Mouse (Mus musculus) layer of hippocampus, adult 8-10 months (tissue): Measurements from ENCODE around the gene Nr2f6. TPM values are rescaled to one million over a fixed set of nuclear protein-coding genes. Genes with fewer than 3 reads are reported as not detected.

Experiments
- DNase-seq, 2 experiments: peaks; one replicate each; pipeline ENCODE4 v3.0.0; 2022; ENCODE audit warnings: low spot score in 2 of 2
- total RNA-seq, 4 experiments: library from RNA; stranded (reverse); gene quantifications; 2 replicates each; pipeline ENCODE4 v1.2.4; 2022

The Nr2f6 gene
- total RNA-seq, 4 experiments from 2014 or later: 38.7 to 46.1 (median 41.2) TPM

DNA sequence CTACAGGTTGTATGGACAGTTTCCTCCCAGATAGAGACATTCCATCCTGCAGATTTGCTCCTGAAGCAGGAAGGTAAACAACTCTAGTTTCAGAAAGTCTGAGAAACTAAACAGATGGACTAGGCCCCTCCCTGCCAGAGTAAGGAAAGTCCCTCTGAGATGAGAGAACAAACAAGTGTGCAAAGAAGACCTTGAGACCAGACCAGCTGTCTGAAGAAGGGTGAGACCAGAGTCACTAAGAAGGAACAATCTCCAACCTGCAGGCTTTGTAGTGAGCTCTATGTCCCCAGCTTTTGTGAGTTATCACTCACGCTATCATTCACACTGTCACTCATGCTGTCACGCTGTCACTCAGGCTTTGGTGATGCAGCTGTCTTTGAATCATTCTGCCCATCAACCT lies 9.9 kb upstream of the Nr2f6 start:
- no peak for DNase-seq

DNA sequence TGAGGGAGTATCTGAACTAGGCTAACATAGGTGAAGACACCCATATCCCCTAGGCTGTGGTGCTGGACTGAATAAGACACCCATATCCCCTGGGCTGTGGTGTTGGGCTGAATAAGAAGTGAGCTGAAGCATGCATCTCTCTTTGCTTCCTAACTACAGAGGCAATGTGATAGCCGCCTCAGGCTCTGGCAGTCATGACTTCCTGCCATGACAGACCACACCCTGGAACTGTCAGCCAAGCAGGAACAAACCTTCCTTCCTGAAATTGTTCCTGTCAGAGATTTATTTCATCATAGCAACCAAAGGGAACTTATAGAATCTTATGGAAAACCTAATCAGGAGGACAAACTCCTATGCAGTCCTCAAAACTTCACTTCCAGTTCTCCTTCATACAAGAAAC lies 6.5 kb upstream of the Nr2f6 start:
- DNase-seq: no peak

DNA sequence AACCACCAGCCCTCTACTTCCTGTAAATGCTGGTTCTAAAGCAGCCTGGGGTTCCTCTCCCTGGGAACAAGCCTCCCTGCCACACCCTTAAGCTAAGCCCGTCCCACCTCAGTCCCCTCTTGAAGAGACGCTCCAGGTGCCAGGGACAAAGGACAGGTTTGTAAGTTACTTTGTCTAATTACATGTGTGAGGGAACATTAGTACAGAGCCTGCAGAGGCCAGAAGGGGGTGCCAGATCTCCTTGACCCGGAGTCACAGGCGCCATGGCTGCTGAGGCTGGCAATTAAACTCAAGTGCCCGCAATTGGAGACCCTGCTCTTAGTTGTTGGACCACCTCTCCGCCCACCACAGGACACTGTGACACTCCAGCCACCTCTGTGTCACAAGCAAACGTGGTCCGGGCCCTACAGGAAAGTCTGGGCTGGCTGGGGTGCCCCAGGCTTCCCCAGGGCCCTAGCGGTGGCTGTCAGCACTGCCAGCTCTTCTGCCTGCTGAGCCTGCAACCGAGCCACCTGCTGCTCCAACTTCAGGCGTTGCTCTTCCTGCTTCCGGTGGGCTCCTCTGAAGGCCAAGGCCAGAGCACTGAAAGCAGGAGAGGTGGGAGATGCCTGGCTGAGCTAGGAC lies 3.6 kb upstream of the Nr2f6 start:
- DNase-seq: no peak

DNA sequence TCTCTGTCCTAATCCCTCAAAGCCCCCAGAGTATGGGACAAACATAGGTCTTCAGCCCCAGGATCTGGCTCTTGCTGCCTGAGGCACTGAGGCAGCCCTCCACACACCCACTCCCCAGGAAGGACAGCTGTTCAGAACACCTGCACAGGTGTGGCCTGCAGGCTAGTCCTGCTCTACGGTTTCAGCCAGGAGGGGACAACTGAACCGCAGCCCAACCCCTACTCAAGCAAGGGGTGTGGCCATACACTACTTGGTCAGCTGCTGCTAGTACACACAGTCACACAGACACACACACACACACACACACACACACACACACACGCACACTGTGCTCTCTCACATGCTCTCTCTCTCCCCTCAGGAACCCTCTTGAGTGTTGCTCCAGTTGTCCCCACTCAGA lies 2.1 kb upstream of the Nr2f6 start:
- DNase-seq: no peak

DNA sequence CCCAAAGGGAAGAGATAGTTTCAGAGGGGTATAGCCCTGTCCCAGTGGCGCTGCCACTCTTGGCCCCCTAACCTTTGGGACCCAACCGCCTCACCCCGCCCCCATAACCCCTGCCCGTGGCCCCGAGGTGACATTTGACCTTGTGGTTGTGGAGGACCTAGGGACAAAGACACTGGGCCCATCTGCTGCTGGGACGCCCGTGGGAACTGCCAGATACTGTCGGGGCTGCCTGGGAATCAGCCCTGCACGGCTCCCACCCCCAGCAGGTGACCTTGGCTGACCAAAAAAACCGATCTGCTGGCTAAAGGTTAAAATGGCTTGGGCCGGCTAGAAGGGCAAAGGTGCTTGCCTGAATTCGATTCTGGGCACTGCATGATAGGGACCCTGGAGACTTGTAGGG lies 1.6 kb upstream of the Nr2f6 start:
- DNase-seq: no peak

DNA sequence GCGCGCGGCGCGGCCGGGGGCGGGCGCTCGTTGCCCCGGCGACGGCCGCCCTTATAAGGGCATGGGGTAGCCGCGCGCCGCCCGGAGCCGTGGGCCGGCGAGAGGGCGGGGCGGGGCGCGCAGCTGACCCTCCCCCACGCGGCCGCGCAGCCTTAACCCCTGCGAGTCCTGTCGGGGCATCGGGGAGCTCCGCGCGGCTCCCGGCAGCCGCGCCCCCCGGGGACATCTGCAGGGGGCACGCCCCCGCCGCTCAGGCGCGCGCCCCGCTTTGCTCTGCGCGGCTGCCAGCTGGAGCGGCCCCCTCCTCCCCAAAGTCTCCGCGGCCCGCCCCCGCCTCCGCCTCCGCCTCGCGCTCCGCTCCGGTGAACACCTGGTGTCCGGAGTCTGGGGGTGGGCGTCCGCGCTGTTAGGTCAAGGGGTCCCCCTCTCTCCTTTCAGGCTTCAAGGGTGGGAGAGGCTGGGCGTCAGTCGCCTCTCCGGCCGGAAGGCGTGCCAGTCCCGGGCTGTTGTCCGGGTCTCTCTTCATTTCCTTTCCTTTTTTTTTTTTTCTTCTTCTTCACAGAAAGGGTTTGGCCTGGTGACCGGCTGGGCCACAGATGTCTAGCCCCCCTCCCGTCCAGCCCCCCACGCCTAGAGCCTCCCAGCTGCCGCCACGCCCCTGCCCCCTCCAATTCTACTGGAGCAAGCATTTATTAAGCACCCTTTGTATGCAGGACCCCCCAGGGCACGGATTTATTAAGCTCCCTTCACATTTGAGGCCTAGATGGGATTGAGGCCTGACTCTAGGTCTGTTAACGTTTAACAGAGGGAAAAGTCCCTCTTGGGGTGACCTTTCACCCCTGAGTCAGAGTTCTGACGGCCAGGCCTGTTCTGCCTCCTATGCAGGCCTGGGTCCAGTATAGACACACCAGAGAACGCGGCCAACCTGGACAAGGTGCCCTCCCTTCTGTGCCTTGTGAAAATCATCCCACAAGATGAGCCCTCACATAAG lies 506 bp upstream of the Nr2f6 start:
- DNase-seq: peak in 1 of 2 experiments; percentile 62

DNA sequence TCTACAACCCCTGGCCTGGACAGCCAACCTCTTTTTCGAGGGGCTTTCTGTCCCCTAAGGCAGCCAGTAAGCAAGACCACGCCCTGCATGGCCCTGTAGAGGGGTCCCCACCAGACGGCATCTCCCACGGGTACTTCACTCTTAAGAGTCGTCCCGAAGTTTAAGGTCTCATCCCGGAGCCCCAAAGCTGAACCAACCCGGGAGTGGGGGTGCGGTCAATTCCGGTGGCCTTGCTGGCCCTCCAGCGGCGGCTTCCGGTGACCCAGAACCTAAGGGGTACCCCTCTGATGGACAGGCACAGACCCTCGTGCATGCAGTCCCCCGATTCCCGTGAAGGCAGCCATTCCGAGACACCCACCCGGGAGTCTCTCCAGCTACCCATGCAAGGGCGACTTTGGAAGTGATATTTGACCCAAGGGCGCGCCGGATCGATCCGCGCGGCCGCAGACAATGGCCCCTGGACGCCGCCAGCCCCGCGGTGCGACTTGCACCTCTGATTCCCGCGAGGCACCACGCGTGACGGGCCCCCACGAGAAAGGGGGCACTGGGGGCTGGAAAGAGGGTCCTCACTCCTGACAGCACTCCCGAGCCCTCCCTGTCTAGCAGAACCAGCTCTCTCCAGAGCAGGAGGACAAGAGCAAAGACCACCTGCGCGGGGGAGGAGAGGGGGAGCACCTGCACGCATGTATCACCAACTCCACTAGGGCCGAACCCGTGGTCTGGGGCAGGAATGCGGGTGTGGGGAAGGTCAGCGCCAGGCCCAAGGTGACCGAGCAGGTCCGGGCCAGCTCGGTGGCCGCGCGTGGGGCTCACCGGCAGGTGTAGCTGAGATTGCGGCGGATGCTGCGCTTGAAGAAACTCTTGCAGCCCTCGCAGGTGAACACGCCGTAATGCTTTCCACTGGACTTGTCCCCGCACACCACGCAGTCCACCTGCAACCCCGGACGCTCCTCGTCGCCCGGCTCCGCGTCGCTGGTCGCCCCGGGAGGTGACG lies 1.3 kb downstream of the Nr2f6 start:
- no peak for DNase-seq

DNA sequence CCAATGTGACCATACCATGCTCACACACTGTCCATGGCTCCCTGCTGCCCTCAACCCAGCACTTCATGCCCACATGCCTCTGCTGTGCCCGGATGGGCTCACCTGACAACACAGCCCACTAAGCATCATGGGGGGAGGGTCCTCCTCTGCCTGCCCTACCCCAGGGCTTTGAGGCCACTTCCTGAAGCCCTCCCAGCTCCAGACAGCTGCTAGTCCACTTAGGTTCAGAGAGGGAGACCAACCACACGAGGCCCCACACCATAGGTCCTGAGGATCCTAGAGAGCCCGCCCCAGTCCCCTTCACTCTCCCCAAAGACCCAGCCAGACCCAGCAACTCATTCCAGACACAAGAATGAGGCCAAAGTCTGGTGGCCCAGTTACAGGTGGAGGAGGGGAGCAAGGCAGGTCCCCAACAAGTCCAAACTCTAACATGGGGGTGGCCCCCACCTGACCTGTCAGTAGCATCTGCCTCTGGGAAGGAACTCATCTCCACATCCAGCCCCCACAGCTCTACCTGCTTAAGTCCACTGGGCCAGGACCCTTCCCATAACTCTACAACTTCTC lies 2.2 kb downstream of the Nr2f6 start:
- no peak for DNase-seq

DNA sequence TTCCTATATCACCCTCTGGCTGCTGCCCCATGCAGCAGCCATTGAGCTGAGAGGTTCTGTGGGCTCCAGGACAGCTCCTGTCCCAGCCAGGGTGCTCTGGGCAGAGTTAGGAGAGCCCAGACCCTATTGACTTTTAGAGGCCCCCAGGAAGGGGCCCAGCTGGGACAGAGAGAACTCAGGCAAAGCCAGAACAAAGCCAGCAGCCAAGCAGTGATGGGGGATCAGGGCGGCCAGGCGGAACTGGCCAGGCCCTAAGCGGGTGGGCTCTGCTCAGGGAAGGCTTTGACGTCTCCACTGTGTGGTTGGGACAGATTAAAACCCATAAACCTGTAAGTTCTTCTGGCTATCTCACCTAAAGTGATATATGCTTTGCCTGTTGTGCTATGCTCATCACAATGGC lies 2.8 kb downstream of the Nr2f6 start:
- DNase-seq: no peak

DNA sequence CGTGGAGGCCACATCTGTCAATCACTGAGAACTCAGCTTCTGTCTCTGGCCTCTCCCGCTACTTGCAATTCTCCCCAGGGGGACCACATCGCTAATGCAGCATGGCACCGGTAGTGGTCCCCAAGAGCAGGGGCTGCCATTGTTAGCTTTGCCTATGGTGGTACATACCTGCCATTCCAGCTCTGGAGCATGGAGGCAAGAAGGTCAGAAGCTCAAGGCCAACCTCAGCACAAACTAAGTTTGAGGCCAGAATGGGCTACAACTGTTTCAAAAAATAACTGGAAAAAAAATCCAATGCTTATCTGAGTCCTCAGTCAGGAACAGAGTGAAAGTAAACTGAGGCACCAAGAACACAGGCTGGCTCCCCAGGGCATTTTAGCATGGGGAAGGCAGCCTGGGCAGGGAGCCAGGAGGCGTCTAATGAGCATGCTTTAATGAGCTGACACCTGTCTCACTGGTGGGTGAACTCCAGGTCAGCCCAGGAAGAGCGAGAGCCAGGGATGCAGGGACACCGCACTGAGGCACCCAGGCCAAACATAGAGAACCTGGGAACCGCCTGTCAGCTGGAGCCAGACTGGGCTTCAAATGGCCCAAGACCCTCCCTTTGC lies 5.2 kb downstream of the Nr2f6 start:
- no peak for DNase-seq

DNA sequence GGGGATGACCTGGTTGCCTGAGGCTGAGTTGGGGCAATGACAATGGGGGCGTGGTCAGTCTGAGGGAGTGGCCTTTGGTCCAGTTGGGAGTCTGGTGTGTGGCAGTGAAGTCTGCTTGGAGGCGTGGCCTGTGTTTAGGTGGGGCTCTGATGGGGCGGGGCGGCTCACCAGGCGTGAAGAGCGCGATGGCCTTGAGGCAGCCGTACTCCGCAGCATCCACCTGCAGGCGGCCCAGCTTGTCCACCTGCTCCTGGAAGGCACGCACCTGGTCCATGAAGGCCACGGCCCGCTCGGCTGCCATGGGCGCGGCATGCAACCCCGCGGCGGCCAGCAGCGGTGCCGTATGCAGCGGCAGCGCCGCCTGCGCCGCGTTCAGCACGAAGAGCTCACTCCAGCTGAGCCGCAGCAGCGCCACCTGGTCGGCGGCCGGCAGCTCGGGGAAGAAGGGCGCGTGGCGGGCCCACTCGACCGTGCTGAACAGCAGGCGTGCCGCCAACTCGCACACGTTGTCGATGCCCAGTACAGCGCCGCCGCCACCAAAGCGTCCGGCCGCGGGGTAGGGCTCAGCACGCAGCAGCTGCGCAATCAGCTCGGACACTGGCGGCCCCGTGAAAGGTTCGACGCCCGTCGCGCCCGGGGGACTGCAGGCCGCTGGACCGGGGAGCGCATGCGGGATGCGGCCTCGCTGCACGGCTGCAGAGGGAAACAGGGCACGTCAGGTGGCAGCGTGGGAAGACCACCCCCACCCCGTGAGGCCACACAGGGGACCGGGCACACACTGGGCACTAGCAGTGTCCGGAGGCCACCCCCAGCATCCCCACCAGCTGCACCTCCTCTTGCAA lies 6.0 kb downstream of the Nr2f6 start:
- DNase-seq: peak in 1 of 2 experiments; percentile 57

DNA sequence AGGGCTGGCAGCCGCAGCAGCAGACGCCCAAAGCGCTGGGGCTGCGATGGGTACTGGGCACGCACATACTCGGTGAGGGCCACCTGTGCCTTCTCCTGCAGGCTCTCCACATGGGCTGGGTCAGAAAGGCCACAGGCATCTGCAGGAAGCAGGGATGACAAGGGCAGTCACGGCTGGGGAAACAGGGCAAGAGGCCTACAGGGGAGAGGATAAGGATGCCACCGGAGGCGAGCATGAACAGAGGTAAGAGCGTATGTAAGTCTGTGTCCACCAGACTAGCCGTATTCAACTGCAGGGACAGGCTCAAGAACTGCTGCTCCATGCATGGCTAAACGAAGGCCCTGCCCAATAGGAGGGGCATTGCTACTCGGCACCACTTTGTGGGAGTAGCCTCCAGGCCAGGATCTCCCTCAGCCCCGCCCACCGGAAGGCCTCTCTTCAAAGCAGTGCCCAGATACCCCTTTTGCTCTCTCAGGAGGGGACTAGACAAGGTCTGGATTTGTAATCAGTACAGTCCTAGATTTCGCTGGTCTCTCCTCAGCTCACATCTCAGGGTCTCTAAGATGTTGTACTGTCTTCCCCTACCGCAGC lies 7.0 kb downstream of the Nr2f6 start:
- DNase-seq: no peak

DNA sequence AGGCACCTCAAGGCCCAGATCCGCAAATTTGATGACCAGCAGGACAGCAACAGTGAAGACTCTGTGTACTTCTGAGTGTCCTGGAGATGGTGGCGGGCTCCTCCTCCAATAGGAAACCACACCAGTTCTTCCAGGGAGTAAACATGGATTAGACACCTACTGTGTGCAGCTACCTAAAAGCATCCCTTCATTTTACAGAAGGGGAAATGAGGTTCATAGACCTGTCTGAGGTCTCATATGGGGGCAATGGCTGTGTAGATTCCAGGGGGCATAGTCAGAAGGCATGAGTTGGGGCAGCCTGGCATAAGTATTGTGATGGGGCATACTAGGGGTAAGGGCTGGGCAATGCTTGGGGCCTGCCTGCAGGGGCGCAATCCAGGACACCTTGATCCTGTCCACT lies 8.8 kb downstream of the Nr2f6 start:
- no peak for DNase-seq

DNA sequence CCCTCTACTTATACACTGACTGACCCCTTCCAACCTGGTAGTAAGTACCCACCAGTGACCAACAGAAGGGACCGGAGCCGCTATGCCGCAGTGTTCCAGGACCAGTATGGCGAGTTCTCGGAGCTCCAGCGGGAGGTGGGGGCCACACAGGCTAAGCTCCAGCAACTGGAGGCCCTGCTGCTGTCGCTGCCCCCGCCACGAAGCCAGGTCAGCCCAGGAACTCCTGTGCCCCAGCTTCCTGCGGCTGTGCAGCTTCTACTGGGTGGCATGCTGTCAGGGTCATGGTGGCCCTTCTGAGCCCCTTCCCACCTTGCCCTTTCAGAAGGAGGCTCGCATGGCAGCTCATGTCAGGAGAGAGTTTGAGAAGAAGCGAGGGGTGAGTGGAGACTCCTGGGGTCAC lies 9.3 kb downstream of the Nr2f6 start:
- DNase-seq: no peak

DNA sequence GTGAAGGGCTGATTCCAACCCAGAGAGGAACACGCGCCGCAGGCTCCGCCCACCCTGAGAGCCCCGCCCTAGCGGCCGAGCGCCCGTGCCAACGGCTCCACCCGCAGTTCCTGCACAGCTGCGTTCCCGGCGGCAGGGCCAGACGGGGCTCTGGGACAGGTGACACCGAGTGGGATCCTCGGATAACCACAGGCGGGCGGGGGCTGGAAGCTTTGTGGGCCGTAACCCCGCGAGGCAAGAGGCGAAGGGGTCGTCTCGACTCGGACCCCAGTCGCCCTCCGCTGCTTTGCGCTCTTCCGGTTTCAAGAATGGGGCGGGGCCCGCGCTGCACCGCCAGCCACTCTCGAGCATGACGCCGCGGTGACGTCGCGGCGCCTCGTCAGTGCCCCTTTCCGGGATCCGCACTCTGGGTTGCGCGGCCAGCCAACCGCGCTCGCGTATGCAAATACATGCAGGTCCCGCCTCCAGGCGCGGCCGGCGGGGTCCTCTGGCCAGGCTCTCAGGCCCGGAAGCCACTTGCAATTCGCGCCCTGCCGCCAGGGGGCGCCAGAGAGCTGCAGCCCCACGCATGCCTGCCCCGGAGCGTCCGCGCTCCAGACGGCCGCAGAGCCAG lies 10.4 kb downstream of the Nr2f6 start, which contains the start of gene Ocel1:
Gene Ocel1, plus strand, starts transcription at position 63 of the 613 bp plus-strand sequence.
- peak; percentile 98 for DNase-seq

DNA sequence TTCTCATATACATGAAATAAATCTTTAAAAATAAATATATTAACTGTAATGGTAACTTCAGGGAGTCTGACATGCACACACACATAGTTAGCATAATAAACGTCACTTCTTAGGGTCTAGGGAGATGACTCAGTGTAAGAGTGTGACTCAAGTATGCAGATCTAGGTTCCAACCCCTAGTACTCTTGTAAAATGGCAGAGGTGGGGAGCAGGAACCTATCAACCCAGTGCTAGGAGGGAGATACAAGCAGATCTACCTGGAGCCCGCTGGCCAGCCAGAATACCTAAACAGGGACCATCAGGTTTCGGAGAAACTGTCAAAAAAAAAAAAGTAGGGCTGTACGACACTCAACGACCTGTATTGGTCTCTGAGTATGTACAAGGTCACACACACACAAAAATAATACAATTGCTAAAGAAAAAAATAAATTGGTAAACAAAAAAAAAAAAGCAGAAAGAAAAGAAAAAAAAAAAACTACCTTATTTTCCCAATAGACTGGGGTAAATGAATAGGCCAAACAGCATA lies 11.0 kb downstream of the Nr2f6 start:
- DNase-seq: no peak

DNA sequence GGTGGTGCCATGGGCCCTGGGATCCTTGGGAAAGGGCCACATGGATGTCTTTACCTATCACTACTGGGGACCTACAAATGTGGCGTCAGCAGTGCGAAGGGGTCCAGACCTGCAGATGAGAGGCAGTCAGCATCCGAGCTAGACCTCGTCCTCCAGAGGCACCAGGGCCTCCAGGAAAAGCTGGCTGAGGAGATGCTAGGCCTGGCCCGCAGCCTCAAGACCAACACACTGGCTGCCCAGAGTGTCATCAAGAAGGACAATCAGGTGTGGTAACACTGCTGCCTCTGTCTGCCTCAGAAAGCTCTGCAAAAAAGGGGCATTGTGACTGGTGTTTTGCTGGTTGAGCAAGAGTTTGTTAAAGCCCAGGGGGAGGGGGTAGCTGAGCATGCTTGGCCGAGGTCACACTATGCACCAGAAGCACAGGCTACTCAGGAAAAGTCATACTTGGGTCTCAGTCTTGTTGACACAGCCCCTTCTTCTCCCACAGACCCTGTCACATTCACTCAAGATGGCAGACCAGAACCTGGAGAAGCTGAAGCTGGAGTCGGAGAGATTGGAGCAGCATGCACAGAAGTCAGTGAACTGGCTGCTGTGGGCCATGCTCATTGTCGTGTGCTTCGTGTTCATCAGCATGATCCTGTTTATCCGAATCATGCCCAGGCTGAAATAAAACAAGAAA lies 12.6 kb downstream of the Nr2f6 start:
- no peak for DNase-seq

DNA sequence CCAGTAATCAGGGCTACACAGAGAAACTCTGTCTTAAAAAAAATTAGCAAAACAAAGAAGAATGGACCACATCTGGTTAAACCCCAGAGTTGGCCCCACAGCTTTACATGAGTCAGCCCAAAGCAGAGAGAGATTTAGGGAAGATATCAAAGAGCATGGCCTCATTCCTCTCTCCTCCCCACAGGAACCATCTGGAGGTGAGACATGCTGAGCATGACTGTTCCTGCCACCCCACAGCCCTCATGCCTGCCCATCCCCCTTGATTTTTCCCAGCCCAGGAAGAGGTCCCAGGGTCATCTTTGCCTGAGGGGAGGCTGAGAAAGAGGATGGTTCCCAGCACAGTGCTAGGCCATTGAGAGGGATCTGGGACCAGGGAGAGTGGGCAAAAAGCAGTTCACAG lies 13.4 kb downstream of the Nr2f6 start:
- DNase-seq: no peak
